Mouse (Mus musculus) adrenal gland, adult (tissue): ENCODE data around the gene Asah2.
"Not testable (repeated sequence)": the region's sequence is repeated elsewhere in the genome, so short reads cannot be mapped to it uniquely, and the experiment has no call there.

Experiments
- DNase-seq, 2 experiments: peaks; one replicate each; pipeline ENCODE4 v3.0.0; 2022 to 2023; ENCODE audit warnings: low spot score in 1 of 2; ENCODE audit not compliant: inconsistent age in 2 of 2

Asah2 gene

DNA sequence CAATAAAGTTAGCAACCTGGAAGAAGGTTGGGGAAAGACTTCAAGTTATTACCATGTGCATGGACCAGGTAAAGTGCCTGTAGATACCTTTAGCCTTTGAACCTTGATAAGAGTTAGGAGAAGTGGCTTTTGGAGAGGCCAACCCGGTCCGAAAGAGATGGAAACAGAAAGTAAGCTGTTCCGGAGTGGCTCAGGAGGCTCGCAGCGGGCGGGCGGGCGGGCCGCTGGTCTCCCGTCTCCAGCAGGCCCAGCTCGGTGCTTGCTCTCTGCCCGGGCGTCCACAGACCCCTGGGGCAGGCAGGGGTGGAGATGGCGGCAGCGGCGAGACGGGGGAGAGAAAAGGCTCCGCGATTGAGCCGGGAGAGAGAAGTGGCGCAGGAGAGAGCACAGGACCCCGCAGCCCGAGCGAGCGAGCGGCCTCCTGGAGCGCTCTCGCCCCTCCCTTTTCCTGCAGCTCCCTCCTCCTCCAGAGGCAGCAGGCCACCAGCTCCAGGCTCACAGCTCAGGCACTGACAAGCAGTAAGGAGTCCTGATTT lies at the start of gene Asah2:
TSS of gene Asah2 (minus strand) at position 441 of the 536 bp plus-strand sequence.
- peak; percentile 87 to 96 for DNase-seq

GRCm38 (mm10) chr19:32157045-32157444 lies 49.0 kb upstream of the Asah2 start:
- no peak for DNase-seq

DNA sequence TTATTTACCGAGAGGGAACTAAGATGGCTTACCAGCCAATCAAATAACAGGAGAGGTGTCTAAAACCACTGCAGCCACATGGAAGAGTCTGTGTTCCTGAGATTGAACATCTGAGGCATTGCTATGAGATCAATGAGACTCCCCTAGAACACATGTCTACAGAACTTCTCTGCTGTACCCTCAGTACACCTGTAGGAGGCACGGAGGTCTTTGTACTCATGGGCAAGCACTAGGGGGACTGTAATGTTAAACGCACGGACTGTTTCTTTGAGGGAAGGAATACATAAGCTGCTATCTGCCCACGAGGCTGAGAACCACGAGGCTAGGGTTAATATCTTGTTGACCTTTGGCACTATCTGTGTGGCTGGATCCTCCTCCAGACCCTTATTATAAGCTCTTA lies 44.5 kb upstream of the Asah2 start:
- no peak for DNase-seq

- DNase-seq: no peak
Observed at GRCm38 (mm10) chr19:32148710-32149109, 40.7 kb upstream of the Asah2 start.

DNA sequence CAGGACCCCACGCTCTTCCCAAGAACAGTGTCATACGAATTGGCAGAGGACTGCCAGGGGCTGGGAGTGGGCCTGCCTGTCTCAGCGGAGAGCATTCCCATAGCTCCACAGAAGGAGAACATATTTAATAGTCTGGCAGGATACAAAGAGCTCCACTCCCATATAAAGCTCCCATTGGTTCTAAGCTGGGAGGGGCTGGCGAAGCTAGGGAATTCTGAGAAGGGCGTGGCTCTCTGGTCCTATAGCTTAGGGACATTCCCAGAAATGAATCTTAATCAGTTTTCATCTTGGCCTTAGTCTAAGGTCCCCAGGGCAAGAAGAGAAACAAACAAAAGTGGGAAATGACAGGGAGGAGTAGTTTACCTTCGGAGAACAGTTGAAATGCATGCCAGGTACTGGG lies 34.4 kb upstream of the Asah2 start:
- no peak for DNase-seq

DNA sequence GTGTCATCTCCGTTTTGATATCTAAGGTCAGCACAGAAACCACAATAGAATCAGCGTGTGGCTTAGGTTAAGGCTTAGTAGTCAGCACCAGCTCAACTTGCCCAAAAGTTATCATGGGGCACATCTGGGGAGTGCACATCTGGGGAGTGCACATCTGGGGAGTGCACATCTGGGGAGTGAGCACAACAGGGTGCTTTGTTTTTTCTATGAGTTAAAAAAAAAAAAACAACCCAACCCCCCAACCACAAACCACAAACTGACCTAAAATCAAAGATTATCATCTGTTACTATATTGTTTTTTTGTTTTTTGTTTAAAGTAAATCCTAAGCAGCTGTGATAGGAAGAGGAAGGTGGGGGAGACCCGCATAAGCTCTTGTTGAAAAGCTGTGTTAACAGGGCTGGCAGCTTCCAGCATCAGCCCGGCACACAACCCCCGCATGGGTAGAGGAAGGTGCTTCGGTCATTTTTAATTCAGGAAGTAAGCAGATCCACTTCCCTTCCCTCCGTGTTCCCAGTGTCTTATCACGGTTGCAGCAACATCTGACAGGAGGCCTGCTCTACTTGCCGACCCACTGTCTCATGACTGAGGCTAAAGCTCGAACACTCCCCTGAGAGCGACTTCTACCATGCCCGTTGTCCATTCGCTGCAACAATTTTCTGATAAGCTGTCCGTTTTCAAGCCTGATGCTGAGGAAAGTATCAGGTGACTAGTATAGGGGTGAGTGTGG lies 30.5 kb upstream of the Asah2 start:
- no peak for DNase-seq

DNA sequence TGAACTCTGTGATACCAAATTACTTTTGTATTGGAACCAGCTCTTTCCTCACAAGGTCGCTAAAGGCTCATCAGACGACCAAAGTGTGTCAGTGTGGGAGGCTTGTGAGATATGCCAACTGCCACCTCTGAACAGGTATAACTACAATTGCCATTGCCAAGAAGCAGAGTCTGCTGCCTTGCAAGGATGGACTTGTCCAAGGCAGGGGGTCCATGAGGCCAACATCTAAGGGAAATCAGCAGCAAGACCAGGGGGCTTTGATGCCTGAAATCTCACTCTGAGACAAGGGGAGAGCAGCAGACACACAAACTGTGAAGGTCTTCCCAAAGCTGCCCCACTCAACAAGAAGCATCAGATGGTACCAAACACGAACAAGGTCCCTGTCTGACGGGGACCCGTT lies 29.9 kb upstream of the Asah2 start:
- DNase-seq: no peak

- DNase-seq: peak in 1 of 2 experiments; percentile 45
Observed at GRCm38 (mm10) chr19:32136888-32137625, 29.0 kb upstream of the Asah2 start.

DNA sequence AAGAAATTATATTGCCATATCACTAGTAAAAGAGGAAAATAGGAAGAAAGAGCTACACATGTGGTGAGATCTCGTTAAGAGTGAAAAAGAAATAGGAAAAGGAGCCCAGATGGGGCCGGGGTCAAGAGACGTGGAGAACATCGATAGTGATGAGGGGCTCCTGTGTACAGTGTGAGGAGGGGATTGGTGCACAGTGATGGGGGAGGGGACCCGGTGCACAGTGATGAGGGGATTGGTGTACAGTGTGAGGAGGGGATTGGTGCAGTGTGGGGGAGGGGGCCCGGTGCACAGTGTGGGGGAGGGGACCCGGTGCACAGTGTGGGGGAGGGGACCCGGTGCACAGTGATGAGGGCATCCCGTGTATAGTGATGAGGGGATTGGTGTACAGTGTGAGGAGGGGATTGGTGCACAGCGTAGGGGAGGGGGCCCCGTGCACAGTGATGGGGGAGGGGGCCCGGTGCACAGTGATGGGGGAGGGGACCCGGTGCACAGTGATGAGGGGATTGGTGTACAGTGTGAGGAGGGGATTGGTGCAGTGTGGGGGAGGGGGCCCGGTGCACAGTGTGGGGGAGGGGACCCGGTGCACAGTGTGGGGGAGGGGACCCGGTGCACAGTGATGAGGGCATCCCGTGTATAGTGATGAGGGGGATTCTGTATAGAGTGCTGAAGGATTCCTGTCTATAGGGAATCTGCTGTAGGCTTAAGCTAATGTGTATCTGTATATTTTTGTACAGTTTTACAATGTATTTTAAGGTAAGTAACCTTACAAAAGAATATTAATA lies 23.9 kb upstream of the Asah2 start:
- not testable (repeated sequence) for DNase-seq

DNA sequence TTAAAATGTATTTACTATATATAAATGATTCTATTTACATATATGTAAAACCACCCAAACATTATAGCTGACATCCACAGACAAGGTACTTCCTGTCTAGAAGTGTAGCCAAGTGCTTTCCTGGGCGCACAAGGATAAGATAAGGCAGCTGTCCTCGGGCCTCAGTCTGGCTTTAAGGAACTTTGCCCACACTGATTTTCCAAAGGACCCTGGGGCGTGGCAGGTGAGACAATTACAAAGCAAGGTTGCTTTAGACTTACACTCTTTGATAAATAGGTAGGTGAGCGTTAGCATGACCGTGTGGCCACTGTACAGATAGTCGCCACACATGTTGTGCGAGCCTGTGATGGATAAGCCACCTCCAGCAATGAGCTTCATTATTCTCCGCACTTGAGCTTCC lies 21.3 kb upstream of the Asah2 start:
- no peak for DNase-seq

- peak in 1 of 2 experiments; percentile 66 for DNase-seq
Observed at GRCm38 (mm10) chr19:32127180-32127850, 19.3 kb upstream of the Asah2 start.

GRCm38 (mm10) chr19:32124155-32124554 lies 16.1 kb upstream of the Asah2 start:
- no peak for DNase-seq

- DNase-seq: no peak
Observed at GRCm38 (mm10) chr19:32123196-32123595, 15.2 kb upstream of the Asah2 start.

DNA sequence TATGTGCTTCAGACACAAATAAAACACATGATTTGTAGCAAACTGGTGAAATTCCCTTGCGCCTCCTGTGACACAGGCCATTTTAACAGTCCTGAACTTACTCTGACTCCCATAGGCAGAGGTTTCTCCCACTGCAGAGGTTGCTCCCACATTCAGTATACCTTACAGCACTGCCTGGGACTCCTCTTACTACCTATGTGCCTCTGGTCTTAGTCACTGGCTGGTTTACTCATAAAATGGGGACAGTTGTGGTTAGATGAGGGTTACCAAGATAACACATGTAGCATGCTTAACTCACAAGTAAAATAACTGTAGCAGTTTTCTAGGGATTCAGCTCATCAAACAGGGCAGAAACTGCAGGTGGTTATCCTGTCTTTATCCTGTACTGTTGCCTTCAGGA lies 12.8 kb upstream of the Asah2 start:
- no peak for DNase-seq

- no peak for DNase-seq
Observed at GRCm38 (mm10) chr19:32119666-32120065, 11.7 kb upstream of the Asah2 start.

GRCm38 (mm10) chr19:32118496-32118895 lies 10.5 kb upstream of the Asah2 start:
- no peak for DNase-seq

DNA sequence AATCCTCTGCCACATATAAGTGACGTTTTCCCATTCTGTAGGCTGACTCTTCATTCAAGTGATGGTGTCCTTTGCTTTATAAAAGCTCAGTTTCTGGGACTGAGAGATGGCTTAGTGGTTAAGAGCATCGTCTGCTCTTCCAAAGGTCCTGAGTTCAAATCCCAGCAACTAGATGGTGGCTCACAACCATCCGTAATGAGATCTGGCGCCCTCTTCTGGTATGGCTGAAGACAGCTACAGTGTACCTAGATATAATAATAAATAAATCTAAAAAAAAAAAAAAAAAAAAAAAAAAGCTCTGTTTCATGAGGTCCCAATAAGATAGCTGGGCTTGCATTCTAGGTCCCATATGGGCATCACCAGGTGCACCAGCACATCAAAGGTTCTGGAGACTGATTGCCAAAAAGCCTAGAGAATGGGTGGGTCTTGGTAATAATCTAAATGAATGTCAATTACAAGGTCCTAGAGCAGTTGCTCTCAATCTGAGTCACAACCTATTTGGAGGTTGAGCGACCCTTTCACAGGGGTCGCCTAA lies 9.5 kb upstream of the Asah2 start:
- no peak for DNase-seq

DNA sequence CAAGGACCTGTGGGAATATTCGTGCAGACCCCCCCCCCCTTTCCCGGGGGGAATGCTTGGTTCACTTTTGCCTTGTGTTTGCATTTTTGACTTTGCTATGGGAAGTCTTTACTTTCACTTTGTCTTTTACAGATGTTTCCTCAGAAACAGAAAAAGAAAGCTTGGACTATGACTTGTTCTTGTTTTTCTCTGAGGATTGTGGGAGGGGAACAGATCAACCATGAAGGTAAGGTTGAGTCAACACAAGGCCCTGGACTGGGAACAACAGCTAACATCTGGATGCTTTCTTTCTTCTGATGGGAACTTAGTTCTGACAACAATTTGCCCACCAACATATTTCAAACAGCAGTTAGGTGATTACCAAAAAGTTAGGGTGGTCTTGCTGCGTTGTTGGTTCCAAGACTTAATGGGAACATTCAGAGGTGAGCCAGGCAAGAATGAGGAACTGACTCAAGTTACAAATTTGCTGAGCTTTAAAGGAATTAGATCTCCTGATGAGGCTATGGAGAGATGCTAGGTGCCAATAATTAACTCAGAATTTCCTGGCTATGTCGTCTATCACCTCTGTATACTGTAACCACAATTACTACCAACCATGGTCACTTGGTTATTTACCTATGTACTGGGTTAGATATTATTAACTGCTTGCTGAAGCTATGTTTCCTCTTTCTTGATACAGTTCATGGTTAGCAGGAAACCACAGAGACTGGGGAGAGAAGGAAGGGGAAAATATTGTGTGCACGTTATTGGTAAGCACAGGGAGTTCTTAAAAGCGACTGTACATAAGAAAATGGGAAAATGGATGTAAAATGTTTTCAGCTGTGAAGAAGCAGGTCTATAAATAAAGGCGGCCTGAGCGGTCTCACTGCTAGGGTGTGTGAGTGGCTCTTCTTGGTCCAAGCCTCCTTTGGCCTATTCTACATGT lies 4.1 kb upstream of the Asah2 start:
- DNase-seq: no peak

DNA sequence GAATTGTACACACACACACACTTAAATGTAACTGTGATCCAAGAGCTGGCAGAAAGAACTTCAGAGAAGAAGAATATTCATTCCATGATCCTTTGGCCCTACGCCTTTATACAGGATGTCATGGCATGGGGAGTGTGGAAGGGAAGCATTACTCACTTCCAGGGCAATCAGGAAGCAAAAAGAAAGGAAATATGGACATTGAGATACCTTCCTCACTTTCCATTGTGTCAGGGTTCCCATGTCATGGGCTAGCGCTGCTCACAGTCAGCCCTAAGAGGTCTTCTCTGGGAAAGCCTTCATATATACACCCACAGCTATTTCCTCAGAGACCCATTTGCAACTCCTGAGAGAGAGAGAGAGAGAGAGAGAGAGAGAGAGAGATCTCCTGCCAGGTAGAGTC lies 1.3 kb downstream of the Asah2 start:
- no peak for DNase-seq

GRCm38 (mm10) chr19:32104217-32104616 lies 3.8 kb downstream of the Asah2 start:
- DNase-seq: no peak
